Comparison of ENCODE assay signal across 8 mouse cellular contexts in genomic region chr15:89211716-89212461, GRCm38 (mm10). TPM values are rescaled to one million over a fixed set of nuclear protein-coding genes. Genes with fewer than 3 reads are reported as not detected.
DNase-seq lines count a peak whose midpoint lies in the region; ATAC-seq and TF ChIP-seq lines count a peak whose summit lies in the region.

No protein-coding gene starts in this region.

- H3K36me3 ChIP-seq in forebrain, embryonic 10.5 days (replicated peaks) = peaks cover 17% of the 10 kb centered on the region
- no peaks in the 10 kb centered on the region; the same call in 1 of the 2 replicates for H3K36me3 ChIP-seq in hindbrain, postnatal 0 days (ENCODE audit: insufficient read depth, low read length)
- H3K36me3 ChIP-seq in liver, embryonic 15.5 days (replicated peaks) = peaks cover 5% of the 10 kb centered on the region
- peaks cover 15% of the 10 kb centered on the region for H3K36me3 ChIP-seq in neural tube, embryonic 12.5 days

- H3K4me1 ChIP-seq in forebrain, embryonic 10.5 days = peaks cover 29% of the 10 kb centered on the region
- H3K4me1 ChIP-seq in hindbrain, postnatal 0 days (ENCODE audit: insufficient read depth, low read length) = peaks cover 12% of the 10 kb centered on the region; the same call in 1 of the 2 replicates
- peaks cover 64% of the 10 kb centered on the region for H3K4me1 ChIP-seq in liver, embryonic 15.5 days (replicated peaks)
- H3K4me1 ChIP-seq in neural tube, embryonic 12.5 days = peaks cover 23% of the 10 kb centered on the region

- WGBS in forebrain, embryonic 10.5 days = 2% methylated on average over 35 of the region's 35 CpGs
- under 1% methylated on average over 28 of the region's 35 CpGs for WGBS in hindbrain, postnatal 0 days
- WGBS in liver, embryonic 15.5 days (ENCODE audit: insufficient replicate concordance) = 3% methylated on average over 35 of the region's 35 CpGs
- under 1% methylated on average over 31 of the region's 35 CpGs for WGBS in neural tube, embryonic 12.5 days

- H3K27ac ChIP-seq in left cerebral cortex, adult 2 months = peak overlapping the region; percentile 97
- H3K27ac ChIP-seq in forebrain, embryonic 10.5 days = peak overlapping the region; percentile 98
- peak overlapping the region; percentile 92 for H3K27ac ChIP-seq in hindbrain, postnatal 0 days
- H3K27ac ChIP-seq in liver, embryonic 15.5 days (replicated peaks) = peak overlapping the region; percentile 97
- H3K27ac ChIP-seq in neural tube, embryonic 12.5 days = peak overlapping the region; percentile 81

- peak in 1 of 2 experiments; percentile 41 for DNase-seq in left cerebral cortex, adult 2 months (ENCODE audit: extremely low spot score in 1 of 2, low spot score in 2 of 2)
- DNase-seq in left cerebral cortex, adult 11 months (ENCODE audit: low spot score) = no peak
- DNase-seq in ZHBTc4 (ENCODE audit: low read depth, low spot score) = peak; percentile 10
- DNase-seq in forebrain, embryonic 10.5 days (ENCODE audit: extremely low spot score, low spot score) = no peak
- DNase-seq in hindbrain, postnatal 0 days (ENCODE audit: low spot score) = peak; percentile 27
- DNase-seq in urinary bladder, postnatal 4 days (ENCODE audit: low spot score in 2 of 2) = no peak

- peak overlapping the region; percentile 97 for H3K9ac ChIP-seq in hindbrain, postnatal 0 days (replicated peaks; ENCODE audit: low read length)
- peak overlapping the region; percentile 100 for H3K9ac ChIP-seq in liver, embryonic 15.5 days
- peak overlapping the region; percentile 97 for H3K9ac ChIP-seq in neural tube, embryonic 12.5 days

- no peaks in the 10 kb centered on the region for H3K27me3 ChIP-seq in forebrain, embryonic 10.5 days (ENCODE audit: poor library complexity, severe bottlenecking)
- H3K27me3 ChIP-seq in hindbrain, postnatal 0 days (ENCODE audit: insufficient read depth, low read length) = no peaks in the 10 kb centered on the region
- H3K27me3 ChIP-seq in liver, embryonic 15.5 days = no peaks in the 10 kb centered on the region
- H3K27me3 ChIP-seq in neural tube, embryonic 12.5 days (replicated peaks) = no peaks in the 10 kb centered on the region

- H3K9me3 ChIP-seq in forebrain, embryonic 10.5 days = peaks cover 3% of the 10 kb centered on the region; the same call in 1 of the 2 replicates
- no peaks in the 10 kb centered on the region for H3K9me3 ChIP-seq in hindbrain, postnatal 0 days (ENCODE audit: low read length)
- H3K9me3 ChIP-seq in liver, embryonic 15.5 days (replicated peaks) = no peaks in the 10 kb centered on the region
- no peaks in the 10 kb centered on the region for H3K9me3 ChIP-seq in neural tube, embryonic 12.5 days

- peak overlapping the region; percentile 90 for H3K4me2 ChIP-seq in hindbrain, postnatal 0 days (ENCODE audit: low read depth, low read length)
- peak overlapping the region; percentile 77 for H3K4me2 ChIP-seq in liver, embryonic 15.5 days
- peak overlapping the region; percentile 75 for H3K4me2 ChIP-seq in neural tube, embryonic 12.5 days (replicated peaks)

- ATAC-seq in hindbrain, postnatal 0 days = peak; percentile 57
- ATAC-seq in liver, embryonic 15.5 days (ENCODE audit: insufficient read depth) = peak; percentile 60
- peak; percentile 71 for ATAC-seq in neural tube, embryonic 12.5 days (ENCODE audit: low FRiP score, low read depth)

- intact Hi-C loops in left cerebral cortex, adult 2 months (cut with DNase I) = loop anchor here (2.0 to 5.0 kb wide), 5 partner anchors 53 to 385 kb away; partner anchors contain the start of genes Hdac10 and Mapk11

- no peak for TF ChIP-seq CTCF in left cerebral cortex, adult 2 months (IDR thresholded peaks at IDR 0.05)
- no peak for TF ChIP-seq CTCF in hindbrain, postnatal 0 days (IDR thresholded peaks at IDR 0.05; ENCODE audit: low read depth)

- H3K4me3 ChIP-seq in left cerebral cortex, adult 2 months = peak overlapping the region; percentile 100
- H3K4me3 ChIP-seq in forebrain, embryonic 10.5 days = peak overlapping the region; percentile 94
- H3K4me3 ChIP-seq in hindbrain, postnatal 0 days (ENCODE audit: low read length) = peak overlapping the region; percentile 98
- H3K4me3 ChIP-seq in liver, embryonic 15.5 days (replicated peaks) = peak overlapping the region; percentile 100
- peak overlapping the region; percentile 90 for H3K4me3 ChIP-seq in neural tube, embryonic 12.5 days

RNA-seq across cellular contexts. Expression of gene Ppp6r2, which starts 0.5 kb away (rescaled TPM):
- 100 to 1,000 TPM; 161 to 171 TPM for total RNA-seq in left cerebral cortex, adult 2 months (2021)
- 24.2 and 28.8 TPM in 2 replicates for polyA plus RNA-seq in forebrain, embryonic 10.5 days (2016; fragmentation: Nextera tagmentation; extraction: Ambion mirVana)
- total RNA-seq in hindbrain, postnatal 0 days (2014; rRNA removed) = 257 and 290 TPM in 2 replicates
- 71.2 and 72.7 TPM in 2 replicates for polyA plus RNA-seq in hindbrain, postnatal 0 days (2015; fragmentation: Nextera tagmentation; extraction: Ambion mirVana)
- 14.9 and 16.3 TPM in 2 replicates for polyA plus RNA-seq in liver, embryonic 15.5 days (2015; fragmentation: Nextera tagmentation; extraction: Ambion mirVana)
- polyA plus RNA-seq in neural tube, embryonic 12.5 days (2016; fragmentation: Nextera tagmentation; extraction: Ambion mirVana) = 56.9 and 69.7 TPM in 2 replicates

RNA-seq across cellular contexts. Expression of gene Dennd6b, which starts 15.6 kb away (rescaled TPM):
- 10 to 100 TPM; 52.2 to 53.9 TPM for total RNA-seq in left cerebral cortex, adult 2 months (2021)
- 26.4 and 27.7 TPM in 2 replicates for polyA plus RNA-seq in forebrain, embryonic 10.5 days (2016; fragmentation: Nextera tagmentation; extraction: Ambion mirVana)
- total RNA-seq in hindbrain, postnatal 0 days (2014; rRNA removed) = 73.9 and 79.9 TPM in 2 replicates
- polyA plus RNA-seq in hindbrain, postnatal 0 days (2015; fragmentation: Nextera tagmentation; extraction: Ambion mirVana) = 60.1 and 62.2 TPM in 2 replicates
- polyA plus RNA-seq in liver, embryonic 15.5 days (2015; fragmentation: Nextera tagmentation; extraction: Ambion mirVana) = 3.3 and 3.5 TPM in 2 replicates
- polyA plus RNA-seq in neural tube, embryonic 12.5 days (2016; fragmentation: Nextera tagmentation; extraction: Ambion mirVana) = 55.5 and 62.6 TPM in 2 replicates

RNA-seq across cellular contexts. Expression of gene Plxnb2, which starts 31.3 kb away (rescaled TPM):
- total RNA-seq in left cerebral cortex, adult 2 months (2021) = 10 to 100 TPM; 49.4 to 53.3 TPM
- polyA plus RNA-seq in forebrain, embryonic 10.5 days (2016; fragmentation: Nextera tagmentation; extraction: Ambion mirVana) = 144 and 155 TPM in 2 replicates
- 239 and 274 TPM in 2 replicates for total RNA-seq in hindbrain, postnatal 0 days (2014; rRNA removed)
- polyA plus RNA-seq in hindbrain, postnatal 0 days (2015; fragmentation: Nextera tagmentation; extraction: Ambion mirVana) = 64.1 and 64.7 TPM in 2 replicates
- polyA plus RNA-seq in liver, embryonic 15.5 days (2015; fragmentation: Nextera tagmentation; extraction: Ambion mirVana) = 22.3 and 30.1 TPM in 2 replicates
- 123 and 126 TPM in 2 replicates for polyA plus RNA-seq in neural tube, embryonic 12.5 days (2016; fragmentation: Nextera tagmentation; extraction: Ambion mirVana)

Comparison
In these comparisons a context has a peak if more than half of its experiments do, and no peak if none do; other contexts are left out.
1. DNase-seq: peak in ZHBTc4 (single experiment) and hindbrain, postnatal 0 days (single experiment); none in left cerebral cortex, adult 11 months (single experiment), forebrain, embryonic 10.5 days (single experiment) and urinary bladder, postnatal 4 days (0 of 2).
2. Peak in every context shown above with its lines, with median percentiles within 50 percentile points of each other: H3K27ac ChIP-seq, H3K4me3 ChIP-seq, ATAC-seq, H3K4me2 ChIP-seq and H3K9ac ChIP-seq.